Mouse (Mus musculus) kidney, embryonic 16.5 days (tissue): ENCODE measurements around the gene Stab1. TPM values are rescaled to one million over a fixed set of nuclear protein-coding genes. Genes with fewer than 3 reads are reported as not detected.

ENCODE experiments used
- ATAC-seq: fragments of 200-750 bp; cut with Nextera tagmentation; 2 replicates; pipeline ENCODE4 v1.8.0; 2017; ENCODE audit warnings: moderate TSS enrichment; ENCODE audit not compliant: low FRiP score, low TSS enrichment
- H3K27ac ChIP-seq: fragments of 300-500 bp; sonication (generic); 2 replicates; pipeline ENCODE4 v1.5.1; 2014; ENCODE audit warnings: low read length
- H3K27me3 ChIP-seq: fragments of 300-500 bp; sonication (generic); 2 replicates; pipeline ENCODE4 v1.6.1; 2014; ENCODE audit warnings: low read length, control low read depth, mixed read lengths; ENCODE audit not compliant: insufficient read depth
- H3K36me3 ChIP-seq: fragments of 300-500 bp; sonication (generic); 2 replicates; pipeline ENCODE4 v1.6.1; 2014; ENCODE audit warnings: low read length, control low read depth, mixed read lengths; ENCODE audit not compliant: insufficient read depth
- H3K4me1 ChIP-seq: fragments of 300-500 bp; sonication (generic); 2 replicates; pipeline ENCODE4 v1.6.1; 2014; ENCODE audit warnings: low read length, control low read depth, mixed read lengths; ENCODE audit not compliant: insufficient read depth
- H3K4me2 ChIP-seq: fragments of 300-500 bp; sonication (generic); replicated peaks from 2 replicates; pipeline ENCODE4 v1.6.1; 2014; ENCODE audit warnings: low read depth, low read length
- H3K4me3 ChIP-seq: fragments of 300-500 bp; sonication (generic); 2 replicates; pipeline ENCODE4 v1.5.1; 2014; ENCODE audit warnings: mild to moderate bottlenecking, low read length
- H3K9ac ChIP-seq: fragments of 300-500 bp; sonication (generic); replicated peaks from 2 replicates; pipeline ENCODE4 v1.6.1; 2014; ENCODE audit warnings: low read length
- H3K9me3 ChIP-seq: fragments of 300-500 bp; sonication (generic); 2 replicates; pipeline ENCODE4 v1.6.1; 2016; ENCODE audit warnings: low read length, control low read depth
- WGBS: fragments of 180-500 bp; shearing (Covaris S2); extraction: QIAGEN DNeasy Blood & Tissue Kit; methylation state at CpG from one replicate; pipeline ENCODE4 v1.1.7; 2014; 5-methylcytosine and 5-hydroxymethylcytosine counted together
- polyA plus RNA-seq: library from polyadenylated mRNA; unstranded; fragments of >200 nt; fragmentation: Nextera tagmentation; extraction: Ambion mirVana; gene quantifications from 2 replicates; pipeline ENCODE4 v1.2.1, GENCODE M21; 2015

Gene Stab1
- polyA plus RNA-seq, 1 experiment from 2014 or later = 35.2 TPM

DNA sequence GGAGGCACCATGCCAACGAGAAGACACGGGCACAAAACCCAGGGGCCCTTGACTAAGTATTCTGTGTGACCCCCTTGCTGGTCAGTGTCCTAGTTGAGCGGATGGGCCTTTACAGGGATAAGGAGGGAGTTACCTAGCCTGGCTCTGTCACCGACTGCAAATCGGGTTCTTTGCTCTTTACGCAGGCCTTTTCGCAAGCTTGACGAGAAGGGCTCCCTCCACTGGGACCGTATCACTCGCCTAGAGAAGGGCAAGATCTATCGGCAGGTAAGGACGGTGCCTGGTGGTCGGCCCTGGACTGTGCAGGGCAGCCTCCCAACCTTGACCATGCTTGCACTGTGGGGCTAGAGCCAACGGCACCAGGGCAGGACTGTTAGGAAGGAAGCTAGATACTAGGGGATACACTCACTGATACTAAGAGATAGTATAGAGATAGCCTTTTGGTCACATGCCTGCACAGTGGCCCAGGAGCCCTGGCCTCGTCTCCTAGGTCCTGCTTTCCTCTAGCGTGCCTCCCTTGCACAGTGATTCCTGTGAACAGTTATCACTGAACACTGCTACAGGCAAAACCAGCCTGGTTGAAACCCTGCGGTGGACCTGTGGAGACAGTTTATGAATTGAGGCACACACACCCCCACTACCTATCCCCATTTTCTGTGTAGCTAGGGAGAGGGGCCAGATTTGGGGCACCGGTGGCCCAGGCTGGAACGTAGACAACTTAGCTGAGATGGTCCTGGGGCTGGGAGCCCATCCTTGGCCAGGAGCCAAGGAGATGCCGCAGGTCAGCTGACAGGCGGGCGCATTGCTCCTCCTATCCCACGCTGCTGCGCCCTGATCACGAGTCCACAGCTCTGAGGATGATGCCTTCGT, 31.8 kb downstream of the Stab1 start:
- Histone ChIP-seq H3K4me2 (no peak overlapping the region), H3K9ac (no peak overlapping the region), H3K9me3 (no peaks in the 10 kb centered on the region), H3K4me1 (peaks cover 44% of the 10 kb centered on the region), H3K4me3 (no peak overlapping the region), H3K27ac (peak overlapping the region; percentile 82), H3K36me3 (peaks cover 60% of the 10 kb centered on the region), H3K27me3 (no peaks in the 10 kb centered on the region)
- ATAC-seq = no peak
- WGBS = 92% methylated on average over 26 of the region's 26 CpGs

DNA sequence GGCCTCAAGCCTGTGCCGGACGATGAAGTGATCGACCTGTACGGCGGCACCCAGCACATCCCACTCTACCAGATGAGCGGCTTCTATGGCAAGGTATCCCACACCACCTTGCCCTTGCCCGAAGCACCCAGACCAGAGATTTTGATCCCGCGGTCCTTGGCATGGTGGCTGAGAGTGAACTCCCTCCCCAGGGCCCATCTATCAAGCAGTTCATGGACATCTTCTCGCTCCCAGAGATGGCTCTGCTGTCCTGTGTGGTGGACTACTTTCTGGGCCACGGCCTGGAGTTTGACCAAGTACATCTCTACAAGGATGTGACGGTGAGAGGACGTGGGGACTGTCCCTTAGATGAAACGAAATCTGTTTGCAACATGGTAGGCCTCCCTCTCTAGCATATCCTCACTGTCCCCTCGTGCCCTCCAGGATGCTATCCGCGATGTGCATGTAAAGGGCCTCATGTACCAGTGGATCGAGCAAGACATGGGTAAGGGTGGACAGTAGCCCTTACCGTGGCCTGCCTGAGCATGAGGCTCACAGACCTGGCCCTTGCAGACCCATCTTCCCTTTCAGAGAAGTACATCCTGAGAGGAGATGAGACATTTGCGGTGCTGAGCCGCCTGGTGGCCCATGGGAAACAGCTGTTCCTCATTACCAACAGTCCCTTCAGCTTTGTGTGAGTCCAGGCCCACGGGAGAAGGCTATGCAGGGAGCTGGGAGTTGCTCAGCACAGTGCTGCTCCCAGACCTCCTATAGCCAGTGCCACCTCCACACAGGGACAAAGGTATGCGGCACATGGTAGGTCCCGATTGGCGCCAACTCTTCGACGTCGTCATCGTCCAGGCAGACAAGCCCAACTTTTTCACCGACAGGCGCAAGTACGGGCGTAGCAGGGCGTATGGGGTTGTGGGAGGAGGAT, 32.7 kb downstream of the Stab1 start:
- no peak overlapping the region for H3K9ac ChIP-seq
- no peak overlapping the region for H3K27ac ChIP-seq
- WGBS = 94% methylated on average over 34 of the region's 34 CpGs
- no peak overlapping the region for H3K4me3 ChIP-seq
- ATAC-seq = no peak
- H3K4me2 ChIP-seq = no peak overlapping the region
- H3K36me3 ChIP-seq = peaks cover 59% of the 10 kb centered on the region
- H3K9me3 ChIP-seq = no peaks in the 10 kb centered on the region
- no peaks in the 10 kb centered on the region for H3K27me3 ChIP-seq
- H3K4me1 ChIP-seq = peaks cover 44% of the 10 kb centered on the region

DNA sequence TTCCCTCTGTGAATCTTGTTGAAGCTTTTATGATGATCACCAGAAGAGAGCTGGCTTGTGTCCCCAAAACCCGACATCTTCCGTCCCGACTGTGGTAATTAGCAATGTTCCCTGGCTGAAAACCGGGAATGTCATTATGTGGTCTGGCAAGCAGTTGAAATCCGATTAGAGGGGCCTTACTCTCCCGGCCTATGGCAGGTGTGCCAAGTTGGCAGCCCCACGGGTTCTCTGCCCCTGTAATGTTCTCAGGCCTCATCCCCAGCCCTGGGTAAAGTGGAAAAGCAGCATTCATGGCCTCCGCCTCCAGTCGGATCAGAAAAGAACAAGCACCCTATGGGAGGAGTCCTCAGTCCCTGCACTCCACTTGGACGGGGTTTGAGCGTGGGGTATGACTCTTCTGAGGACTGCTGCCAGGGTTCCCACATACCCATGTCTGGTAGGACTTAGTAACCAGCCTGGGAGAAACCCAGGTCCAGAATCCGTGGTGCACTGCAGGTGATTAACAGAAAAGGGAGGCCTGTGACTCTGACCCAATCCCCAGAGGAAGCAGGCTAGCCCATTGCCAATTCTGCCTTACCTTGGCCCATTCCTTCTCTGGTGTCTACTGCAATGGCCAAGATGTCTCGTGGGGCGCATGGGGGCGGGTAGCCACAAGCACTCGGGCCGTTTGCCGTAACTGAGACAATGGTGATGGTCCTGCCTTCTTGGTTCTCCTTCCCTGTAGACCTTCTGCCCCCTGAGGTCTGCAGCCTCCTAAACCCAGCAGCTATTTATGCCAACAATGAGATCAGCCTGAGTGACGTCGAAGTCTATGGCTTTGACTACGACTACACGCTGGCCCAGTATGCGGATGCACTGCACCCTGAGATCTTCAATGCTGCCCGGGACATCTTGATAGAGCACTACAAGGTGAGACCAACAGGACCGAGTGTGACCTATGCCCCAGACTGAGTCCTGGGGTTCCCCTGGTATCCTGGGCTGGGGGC, 34.1 kb downstream of the Stab1 start:
- Histone ChIP-seq H3K4me3 (no peak overlapping the region), H3K4me2 (no peak overlapping the region), H3K9me3 (no peaks in the 10 kb centered on the region), H3K27me3 (no peaks in the 10 kb centered on the region), H3K4me1 (peaks cover 55% of the 10 kb centered on the region), H3K9ac (peak overlapping the region; percentile 94; the same call in 1 of the 2 replicates), H3K27ac (no peak overlapping the region), H3K36me3 (peaks cover 44% of the 10 kb centered on the region)
- ATAC-seq = no peak
- 86% methylated on average over 25 of the region's 25 CpGs for WGBS

DNA sequence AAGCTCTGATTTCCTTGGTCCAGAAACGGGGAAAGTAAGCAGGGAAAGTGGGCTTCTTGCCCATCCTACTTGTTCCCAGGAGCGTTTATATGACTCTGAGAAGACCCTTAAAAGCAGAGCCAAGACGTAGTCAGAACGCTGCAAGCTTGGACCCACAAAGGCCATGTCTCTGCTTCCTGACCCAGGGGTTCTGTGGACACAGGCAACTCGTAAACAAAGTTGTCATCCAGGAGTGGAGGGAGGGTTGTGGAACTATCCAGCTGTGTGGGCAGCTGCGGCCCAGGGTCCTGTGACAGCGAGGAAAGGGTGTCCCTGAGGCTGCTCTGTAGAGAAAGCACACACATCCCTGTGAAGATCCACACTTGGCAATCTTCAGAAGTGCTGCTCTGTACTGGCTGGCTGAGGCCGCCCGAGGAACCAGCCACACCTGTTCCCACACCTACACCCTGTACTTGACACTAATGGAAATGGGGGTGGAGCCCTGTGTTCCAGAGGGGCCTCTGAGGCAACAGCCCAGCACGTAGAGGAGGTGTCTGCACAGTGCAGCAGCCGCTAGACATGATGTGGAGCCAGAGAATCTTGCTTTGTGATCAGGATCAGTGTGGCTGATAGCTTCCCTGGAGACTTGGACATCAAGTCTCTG, 35.3 kb downstream of the Stab1 start:
- H3K4me1 ChIP-seq = peaks cover 55% of the 10 kb centered on the region
- peak overlapping the region; percentile 33; the same call in 1 of the 2 replicates for H3K27ac ChIP-seq
- no peaks in the 10 kb centered on the region for H3K9me3 ChIP-seq
- ATAC-seq = no peak
- H3K9ac ChIP-seq = peak overlapping the region; percentile 94
- H3K4me2 ChIP-seq = peak overlapping the region; percentile 90
- 27% methylated on average over 11 of the region's 11 CpGs for WGBS
- H3K36me3 ChIP-seq = peaks cover 35% of the 10 kb centered on the region
- peak overlapping the region; percentile 97 for H3K4me3 ChIP-seq
- H3K27me3 ChIP-seq = no peaks in the 10 kb centered on the region

DNA sequence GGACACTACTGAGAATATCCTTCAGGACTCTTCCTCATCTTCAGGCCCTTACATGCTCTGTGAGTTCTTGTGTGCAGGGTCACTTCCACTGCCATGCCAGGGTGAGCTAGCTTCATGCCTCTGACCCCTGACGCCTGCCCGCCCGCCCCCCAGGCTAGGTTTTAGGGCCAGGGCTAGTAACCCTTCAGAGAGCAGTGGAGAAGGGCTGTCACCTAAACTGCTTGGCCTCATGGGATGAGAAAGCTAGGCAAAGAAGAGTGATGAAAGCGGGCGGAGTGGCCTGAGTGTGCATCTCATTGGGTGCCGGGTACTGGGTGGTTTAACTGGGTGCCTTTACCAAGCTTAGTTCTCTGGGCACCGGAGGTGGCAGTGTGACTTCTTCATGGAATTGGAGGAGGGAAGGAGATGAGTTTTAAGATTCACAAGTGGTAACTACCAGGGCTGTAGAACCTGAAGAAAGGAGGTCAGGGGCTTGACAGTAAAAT, 35.9 kb downstream of the Stab1 start:
- ATAC-seq = no peak
- H3K9ac ChIP-seq = peak overlapping the region; percentile 94
- WGBS = 68% methylated on average over 7 of the region's 7 CpGs
- peaks cover 52% of the 10 kb centered on the region for H3K4me1 ChIP-seq
- peak overlapping the region; percentile 90 for H3K4me2 ChIP-seq
- no peaks in the 10 kb centered on the region for H3K27me3 ChIP-seq
- no peaks in the 10 kb centered on the region for H3K9me3 ChIP-seq
- peaks cover 30% of the 10 kb centered on the region for H3K36me3 ChIP-seq
- H3K27ac ChIP-seq = peak overlapping the region; percentile 33; the same call in 1 of the 2 replicates
- H3K4me3 ChIP-seq = peak overlapping the region; percentile 97

DNA sequence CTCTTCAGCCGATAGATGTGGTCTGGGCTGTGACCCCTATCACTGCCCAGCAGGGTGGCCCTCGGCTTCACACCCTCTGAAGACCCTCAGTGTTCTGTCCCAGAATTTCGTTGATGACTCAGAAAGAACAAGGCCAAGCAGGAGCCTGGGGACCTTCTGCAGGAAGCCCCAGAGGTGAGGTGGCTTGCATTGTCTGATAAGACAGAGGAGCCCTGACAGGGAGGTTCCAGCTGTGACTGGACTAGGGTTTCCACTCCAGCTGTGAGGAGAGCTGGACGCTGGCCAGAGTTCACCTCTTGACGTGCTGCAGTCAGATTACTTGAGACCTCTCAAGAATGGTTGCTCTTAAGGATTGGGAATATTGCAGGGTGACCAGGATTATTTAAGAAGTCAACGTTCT, 36.4 kb downstream of the Stab1 start:
- Histone ChIP-seq H3K27ac (no peak overlapping the region), H3K9me3 (no peaks in the 10 kb centered on the region), H3K36me3 (peaks cover 25% of the 10 kb centered on the region), H3K27me3 (no peaks in the 10 kb centered on the region), H3K4me1 (peaks cover 52% of the 10 kb centered on the region), H3K4me3 (peak overlapping the region; percentile 97), H3K9ac (peak overlapping the region; percentile 94), H3K4me2 (peak overlapping the region; percentile 90)
- no peak for ATAC-seq
- 4% methylated on average over 6 of the region's 6 CpGs for WGBS

DNA sequence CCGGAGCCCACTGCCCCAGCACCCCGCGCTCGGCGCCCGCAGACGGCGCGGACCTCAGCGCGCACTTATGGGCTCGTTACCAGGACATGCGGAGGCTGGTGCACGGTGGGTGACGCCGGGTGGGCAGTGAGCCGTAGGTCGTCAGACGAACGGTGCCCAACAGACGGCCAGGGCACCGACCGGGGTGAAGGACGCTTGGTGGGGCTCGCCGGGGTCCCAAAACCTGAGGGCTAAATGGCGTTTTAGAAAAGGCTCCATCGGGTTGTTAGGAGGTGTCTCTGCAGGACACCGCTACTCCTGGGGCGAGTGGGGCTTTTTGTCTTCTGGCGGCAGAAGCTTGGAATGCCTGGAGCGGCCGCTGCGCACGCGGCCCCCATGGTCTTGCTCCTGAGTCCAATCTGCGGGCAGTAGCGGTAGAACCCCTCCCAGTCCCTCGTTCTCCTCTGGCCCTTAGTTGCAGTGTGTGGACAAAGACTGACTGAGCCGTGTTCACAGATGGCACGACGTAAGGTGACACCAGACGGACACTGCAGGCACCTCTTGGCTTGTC, 37.1 kb downstream of the Stab1 start:
- WGBS = under 1% methylated on average over 43 of the region's 43 CpGs
- peaks cover 18% of the 10 kb centered on the region for H3K36me3 ChIP-seq
- H3K9ac ChIP-seq = peak overlapping the region; percentile 94
- peak overlapping the region; percentile 97 for H3K4me3 ChIP-seq
- H3K4me1 ChIP-seq = peaks cover 54% of the 10 kb centered on the region
- H3K4me2 ChIP-seq = peak overlapping the region; percentile 90
- ATAC-seq = no peak; the same call in 1 of the 2 replicates
- peak overlapping the region; percentile 95 for H3K27ac ChIP-seq
- H3K27me3 ChIP-seq = no peaks in the 10 kb centered on the region
- no peaks in the 10 kb centered on the region for H3K9me3 ChIP-seq

DNA sequence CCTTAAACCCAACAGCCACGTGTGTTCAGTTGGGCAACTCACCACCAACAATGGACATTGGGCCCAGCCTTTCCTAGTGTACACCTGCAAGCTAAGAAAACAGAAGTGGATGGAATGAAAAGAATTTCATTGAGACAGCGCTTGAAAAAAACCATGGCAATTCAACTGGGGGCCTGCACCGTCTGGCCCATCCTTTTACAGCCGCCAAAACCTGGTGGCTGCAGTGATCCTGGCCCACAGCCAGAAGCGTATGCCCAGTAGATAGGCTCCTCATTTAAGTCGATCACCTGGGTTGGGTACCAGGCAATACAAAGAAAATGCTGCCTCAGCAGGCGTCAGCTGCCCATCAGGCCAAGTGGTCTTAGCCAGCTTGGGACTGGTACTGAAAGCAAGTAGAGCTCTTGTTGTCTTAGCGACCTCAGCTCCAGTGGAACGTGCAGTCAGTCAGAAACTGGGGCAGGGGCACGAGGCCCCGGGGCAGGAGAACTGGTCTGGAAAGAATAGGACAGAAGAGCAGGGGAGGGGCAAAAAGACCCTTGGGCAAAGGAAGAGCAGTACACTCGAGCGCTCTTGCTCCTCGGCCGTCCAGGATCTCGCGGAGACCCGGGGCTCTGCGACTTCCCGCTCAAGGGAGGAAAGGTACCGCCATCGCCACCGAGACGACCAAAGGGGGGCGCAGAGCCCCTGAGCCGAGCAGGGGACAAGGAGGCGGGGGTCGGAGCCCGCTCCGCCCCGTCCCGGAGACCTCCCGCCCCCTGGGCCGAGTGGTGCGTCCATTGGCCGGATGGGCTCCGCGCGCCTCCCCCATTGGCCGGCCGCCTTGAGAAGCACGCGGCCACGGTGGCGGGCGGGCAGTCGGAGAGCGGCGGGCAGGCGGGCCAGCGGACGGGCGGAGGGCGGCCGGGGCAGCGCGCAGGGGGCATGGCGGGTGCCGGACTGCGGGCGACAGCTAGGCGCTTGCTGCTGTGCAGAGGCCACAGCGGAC, 37.9 kb downstream of the Stab1 start, which contains the start of gene Nt5dc2:
TSS of gene Nt5dc2 (plus strand) at position 818 of the 985 bp plus-strand sequence.
- peak within 1 kb of the TSS; percentile 95 for H3K27ac ChIP-seq
- H3K9ac ChIP-seq = peak within 1 kb of the TSS; percentile 94
- ATAC-seq = peak; percentile 82
- peak within 1 kb of the TSS; percentile 90 for H3K4me2 ChIP-seq
- H3K9me3 ChIP-seq = no peaks in the 10 kb centered on the region
- peaks cover 10% of the 10 kb centered on the region for H3K36me3 ChIP-seq
- H3K4me3 ChIP-seq = peak within 1 kb of the TSS; percentile 97
- H3K4me1 ChIP-seq = peaks cover 62% of the 10 kb centered on the region
- H3K27me3 ChIP-seq = no peaks in the 10 kb centered on the region
- 4% methylated on average over 57 of the region's 63 CpGs for WGBS
